Mouse (Mus musculus) heart, embryonic 11.5 days (tissue): ENCODE measurements at regions not wholly inside any gene's neighbourhood (a gene's known extent, or its start where the extent isn't known, plus 50 kb on each side); places are given as distances from the start of the nearest gene placed in this dataset.

Experiments used
- ATAC-seq: fragments of 200-750 bp; cut with Nextera tagmentation; replicated peaks from 2 replicates; pipeline ENCODE4 v1.8.0; 2017; ENCODE audit warnings: moderate library complexity; ENCODE audit not compliant: insufficient number of reproducible peaks, low FRiP score, low TSS enrichment
- H3K27ac ChIP-seq: fragments of 300-500 bp; sonication (generic); 2 replicates; pipeline ENCODE4 v1.5.1; 2014; ENCODE audit warnings: mild to moderate bottlenecking, low read depth, low read length
- H3K27me3 ChIP-seq: fragments of 300-500 bp; sonication (generic); 2 replicates; pipeline ENCODE4 v1.6.1; 2014; ENCODE audit warnings: mild to moderate bottlenecking, low read length, mixed read lengths; ENCODE audit not compliant: control insufficient read depth, insufficient read depth
- H3K36me3 ChIP-seq: fragments of 300-500 bp; sonication (generic); 2 replicates; pipeline ENCODE4 v1.6.1; 2014; ENCODE audit warnings: mild to moderate bottlenecking, low read length, moderate library complexity, mixed read lengths; ENCODE audit not compliant: control insufficient read depth, insufficient read depth
- H3K4me1 ChIP-seq: fragments of 300-500 bp; sonication (generic); 2 replicates; pipeline ENCODE4 v1.6.1; 2014; ENCODE audit warnings: low read length; ENCODE audit not compliant: control insufficient read depth, insufficient read depth
- H3K4me2 ChIP-seq: fragments of 300-500 bp; sonication (generic); 2 replicates; pipeline ENCODE4 v1.6.1; 2014; ENCODE audit warnings: mild to moderate bottlenecking, moderate library complexity
- H3K4me3 ChIP-seq: fragments of 300-500 bp; sonication (generic); 2 replicates; pipeline ENCODE4 v1.5.1; 2014; ENCODE audit warnings: low read depth, low read length
- H3K9ac ChIP-seq: fragments of 300-500 bp; sonication (generic); 2 replicates; pipeline ENCODE4 v1.6.1; 2014; ENCODE audit warnings: mild to moderate bottlenecking, low read depth, low read length, moderate library complexity
- H3K9me3 ChIP-seq: fragments of 300-500 bp; sonication (generic); replicated peaks from 2 replicates; pipeline ENCODE4 v1.6.1; 2016; ENCODE audit warnings: low read length; ENCODE audit not compliant: control insufficient read depth
- WGBS: fragments of 180-500 bp; shearing (Covaris S2); extraction: QIAGEN DNeasy Blood & Tissue Kit; methylation state at CpG from one replicate; pipeline ENCODE4 v1.1.7; 2014; ENCODE audit not compliant: insufficient replicate concordance; 5-methylcytosine and 5-hydroxymethylcytosine counted together

- Histone ChIP-seq H3K4me3 (no peak overlapping the region), H3K9ac (no peak overlapping the region), H3K4me1 (no peaks in the 10 kb centered on the region), H3K4me2 (no peak overlapping the region), H3K27ac (0 out of 2 replicates have a peak overlapping the region, but pooled peaks have one; percentile 10), H3K36me3 (no peaks in the 10 kb centered on the region), H3K27me3 (no peaks in the 10 kb centered on the region), H3K9me3 (no peaks in the 10 kb centered on the region)
- 79% methylated on average over 5 of the region's 5 CpGs for WGBS
- ATAC-seq: no peak
These were observed 518.3 kb upstream of the Adam5 start for GRCm38 (mm10) chr8:25342501-25342900.

DNA sequence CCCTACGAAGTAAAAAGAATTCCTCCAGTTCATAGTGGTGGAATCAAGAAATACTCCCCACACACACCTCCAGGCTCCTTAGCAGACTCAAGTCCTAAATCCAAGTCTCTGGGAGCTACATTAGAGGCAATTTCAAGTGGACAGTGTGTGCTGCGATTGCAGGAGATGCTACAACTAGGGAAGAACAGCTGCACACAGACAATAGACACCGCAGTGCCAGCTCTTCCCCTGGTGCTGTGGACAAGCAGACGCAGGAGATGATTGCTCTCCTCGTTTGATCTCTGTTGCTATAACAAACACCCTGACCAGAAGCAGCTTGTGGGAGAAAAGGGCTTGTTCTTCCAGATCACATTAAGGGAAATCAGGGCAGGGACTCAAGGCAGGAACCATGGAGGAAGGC lies 517.1 kb upstream of the Adam5 start:
- H3K27ac ChIP-seq: no peak overlapping the region
- no peak overlapping the region for H3K9ac ChIP-seq
- no peaks in the 10 kb centered on the region for H3K4me1 ChIP-seq
- H3K4me2 ChIP-seq: no peak overlapping the region
- no peaks in the 10 kb centered on the region for H3K27me3 ChIP-seq
- no peaks in the 10 kb centered on the region; the same call in 1 of the 2 replicates for H3K9me3 ChIP-seq
- H3K36me3 ChIP-seq: no peaks in the 10 kb centered on the region
- no peak for ATAC-seq
- H3K4me3 ChIP-seq: no peak overlapping the region
- 61% methylated on average over 5 of the region's 5 CpGs for WGBS

GRCm38 (mm10) chr8:25340729-25341128 lies 516.6 kb upstream of the Adam5 start:
- Histone ChIP-seq H3K9ac (no peak overlapping the region), H3K36me3 (no peaks in the 10 kb centered on the region), H3K4me2 (no peak overlapping the region), H3K9me3 (no peaks in the 10 kb centered on the region; the same call in 1 of the 2 replicates), H3K4me1 (no peaks in the 10 kb centered on the region), H3K27ac (no peak overlapping the region), H3K27me3 (no peaks in the 10 kb centered on the region), H3K4me3 (no peak overlapping the region)
- ATAC-seq: no peak
- WGBS: 68% methylated on average over 2 of the region's 2 CpGs

DNA sequence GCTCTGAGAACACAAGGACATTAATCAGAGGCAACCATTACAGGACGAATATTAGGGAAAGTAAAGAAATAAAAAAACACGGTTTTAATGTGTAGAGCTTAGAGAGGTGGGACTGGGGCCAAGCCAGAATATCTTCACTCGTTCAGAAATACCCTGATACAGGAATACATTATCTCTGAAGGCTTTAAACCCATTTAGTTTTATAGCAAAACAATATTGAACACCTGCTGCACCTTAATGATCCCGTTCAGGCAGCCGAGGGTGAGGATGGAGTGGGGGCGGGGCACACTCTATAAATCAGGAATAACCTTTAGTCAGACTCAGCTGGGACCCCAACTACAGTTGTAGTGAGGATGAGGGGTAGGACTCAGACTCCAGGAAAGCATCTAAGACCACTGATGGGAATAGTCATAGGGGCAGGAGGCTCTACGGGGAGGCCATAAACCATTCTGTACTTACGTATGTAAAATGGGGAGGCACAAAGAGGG lies 508.0 kb upstream of the Adam5 start:
- Histone ChIP-seq H3K4me3 (no peak overlapping the region), H3K4me2 (no peak overlapping the region), H3K9me3 (no peaks in the 10 kb centered on the region; the same call in 1 of the 2 replicates), H3K27me3 (no peaks in the 10 kb centered on the region), H3K36me3 (no peaks in the 10 kb centered on the region), H3K27ac (no peak overlapping the region), H3K4me1 (no peaks in the 10 kb centered on the region), H3K9ac (no peak overlapping the region)
- 78% methylated on average over 8 of the region's 8 CpGs for WGBS
- ATAC-seq: no peak

DNA sequence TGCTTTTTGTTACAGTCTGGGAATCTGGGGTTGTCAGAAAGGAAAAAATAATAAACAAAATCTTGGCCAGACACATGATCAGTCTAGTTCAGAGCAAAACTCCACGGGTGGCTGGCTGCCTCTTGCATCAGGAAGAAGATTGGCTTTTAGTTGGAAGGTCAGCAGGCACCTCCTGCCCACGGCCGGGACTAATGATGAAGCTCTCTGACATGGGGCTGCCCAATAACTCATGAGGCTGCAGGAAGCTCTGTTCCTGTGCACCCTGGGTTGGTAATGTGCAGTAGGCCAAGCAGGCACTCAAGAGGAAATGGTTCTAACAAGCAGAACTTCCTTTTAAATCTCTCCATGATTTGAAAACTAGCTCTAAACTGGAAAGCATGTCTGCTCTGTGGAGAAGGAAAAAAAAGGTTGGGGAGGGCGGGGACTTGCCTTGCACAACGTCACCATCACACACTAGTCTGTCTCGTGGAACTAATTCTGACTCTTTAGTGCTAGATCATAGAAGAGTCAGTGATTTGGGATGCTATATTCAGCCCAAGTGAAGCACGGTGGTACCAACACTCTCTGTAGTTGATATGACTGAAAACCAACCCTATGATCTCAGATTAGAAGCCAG lies 507.1 kb upstream of the Adam5 start:
- 46% methylated on average over 7 of the region's 7 CpGs for WGBS
- Histone ChIP-seq H3K27me3 (no peaks in the 10 kb centered on the region), H3K4me2 (no peak overlapping the region), H3K4me3 (no peak overlapping the region), H3K36me3 (no peaks in the 10 kb centered on the region), H3K27ac (no peak overlapping the region), H3K9me3 (no peaks in the 10 kb centered on the region; the same call in 1 of the 2 replicates), H3K4me1 (no peaks in the 10 kb centered on the region), H3K9ac (no peak overlapping the region)
- ATAC-seq: no peak

- Histone ChIP-seq H3K36me3 (no peaks in the 10 kb centered on the region), H3K4me3 (no peak overlapping the region), H3K27me3 (no peaks in the 10 kb centered on the region), H3K4me2 (no peak overlapping the region), H3K4me1 (no peaks in the 10 kb centered on the region), H3K9ac (no peak overlapping the region), H3K9me3 (no peaks in the 10 kb centered on the region), H3K27ac (no peak overlapping the region)
- ATAC-seq: no peak
- 61% methylated on average over 1 of the region's 1 CpGs for WGBS
These were observed 505.6 kb upstream of the Adam5 start for GRCm38 (mm10) chr8:25329791-25330190.

- ATAC-seq: no peak
- H3K27me3 ChIP-seq: no peaks in the 10 kb centered on the region
These were observed 504.1 kb upstream of the Adam5 start for GRCm38 (mm10) chr8:25328318-25328717.

DNA sequence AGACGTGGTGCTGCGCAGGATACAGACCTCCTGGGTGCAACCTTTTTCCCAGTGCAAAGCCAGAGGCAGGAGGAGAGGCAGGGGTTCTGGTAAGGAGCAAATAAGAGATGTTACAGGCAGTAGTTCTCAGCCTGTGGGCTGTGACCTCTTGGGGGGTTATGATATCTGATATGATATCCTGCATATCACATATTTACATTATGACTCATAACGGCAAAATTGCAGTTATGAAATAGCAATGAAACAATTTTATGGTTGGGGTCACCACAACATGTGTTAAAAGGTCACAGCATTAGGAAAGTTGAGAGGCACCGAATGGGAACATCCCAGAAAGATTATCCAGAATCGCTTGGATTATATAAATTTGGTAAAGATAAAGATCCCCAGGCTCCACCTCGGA lies 502.8 kb upstream of the Adam5 start:
- H3K9me3 ChIP-seq: no peaks in the 10 kb centered on the region
- no peak for ATAC-seq
- no peaks in the 10 kb centered on the region for H3K36me3 ChIP-seq
- no peak overlapping the region for H3K4me3 ChIP-seq
- H3K4me1 ChIP-seq: no peaks in the 10 kb centered on the region
- no peak overlapping the region for H3K9ac ChIP-seq
- no peak overlapping the region for H3K4me2 ChIP-seq
- H3K27me3 ChIP-seq: no peaks in the 10 kb centered on the region
- 83% methylated on average over 6 of the region's 6 CpGs for WGBS
- H3K27ac ChIP-seq: no peak overlapping the region

More at GRCm38 (mm10) chr8:25328318-25328717, 504.1 kb upstream of the Adam5 start:
- H3K9ac ChIP-seq: no peak overlapping the region
- no peak overlapping the region for H3K4me2 ChIP-seq
- no peaks in the 10 kb centered on the region for H3K9me3 ChIP-seq
- no peaks in the 10 kb centered on the region for H3K36me3 ChIP-seq
- H3K4me1 ChIP-seq: no peaks in the 10 kb centered on the region
- no peak overlapping the region for H3K27ac ChIP-seq
- no peak overlapping the region for H3K4me3 ChIP-seq
- WGBS: 54% methylated on average over 3 of the region's 3 CpGs

DNA sequence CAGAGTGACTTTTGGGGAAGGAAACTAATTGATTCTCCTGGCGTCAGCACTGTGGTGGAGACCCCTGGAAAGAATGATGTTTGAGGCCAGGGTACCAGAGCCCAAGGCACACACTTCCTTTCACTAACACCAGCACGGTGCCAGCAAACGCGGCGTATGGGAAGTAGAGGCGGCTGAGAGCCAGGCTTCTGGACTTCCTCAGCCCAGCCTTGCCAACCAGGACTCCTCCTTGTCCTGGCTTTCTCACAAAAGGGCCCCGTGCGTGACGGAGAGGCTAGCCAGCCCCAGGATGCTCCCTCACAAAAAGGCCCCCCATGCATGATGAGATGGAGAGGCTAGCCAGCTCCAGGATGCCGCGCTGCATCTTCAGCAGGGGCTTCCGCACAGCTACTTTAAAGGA lies 502.1 kb upstream of the Adam5 start:
- H3K27ac ChIP-seq: no peak overlapping the region
- ATAC-seq: no peak
- no peaks in the 10 kb centered on the region for H3K9me3 ChIP-seq
- no peak overlapping the region for H3K9ac ChIP-seq
- no peaks in the 10 kb centered on the region for H3K36me3 ChIP-seq
- H3K27me3 ChIP-seq: no peaks in the 10 kb centered on the region
- H3K4me3 ChIP-seq: no peak overlapping the region
- H3K4me1 ChIP-seq: no peaks in the 10 kb centered on the region
- H3K4me2 ChIP-seq: no peak overlapping the region
- WGBS: 63% methylated on average over 12 of the region's 12 CpGs
